Mouse (Mus musculus): Measurements from ENCODE around the gene Tgfbr3. TPM values are rescaled to one million over a fixed set of nuclear protein-coding genes. Genes with fewer than 3 reads are reported as not detected.
A peak's percentile ranks its signal among the peaks of the same experiment; 100 is the strongest.

The Tgfbr3 gene
- total RNA-seq, 2 experiments from 2014 or later = 17.1 to 18.3 TPM

DNA sequence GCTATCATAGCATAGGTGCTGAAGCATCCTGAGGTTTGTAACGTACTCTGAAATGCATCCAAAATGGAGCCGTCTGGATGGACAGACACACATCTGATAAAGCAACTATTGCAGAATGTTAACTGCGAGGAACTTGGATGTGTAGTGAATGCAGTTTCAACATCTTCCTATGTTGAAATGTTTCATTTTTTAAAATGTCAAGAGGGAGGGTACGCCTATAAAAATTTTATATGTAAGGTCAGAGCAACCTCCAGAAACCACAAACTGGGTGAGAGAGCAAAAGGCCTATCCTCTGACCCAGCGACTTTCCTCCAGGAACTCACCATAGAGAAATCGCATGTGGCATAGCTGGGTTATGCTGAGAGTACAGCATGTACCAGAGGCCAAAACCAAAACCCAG lies 70.1 kb downstream of the Tgfbr3 start:
- intact Hi-C loops (cut with DNase I) = no loop called here
- no peak for DNase-seq

DNA sequence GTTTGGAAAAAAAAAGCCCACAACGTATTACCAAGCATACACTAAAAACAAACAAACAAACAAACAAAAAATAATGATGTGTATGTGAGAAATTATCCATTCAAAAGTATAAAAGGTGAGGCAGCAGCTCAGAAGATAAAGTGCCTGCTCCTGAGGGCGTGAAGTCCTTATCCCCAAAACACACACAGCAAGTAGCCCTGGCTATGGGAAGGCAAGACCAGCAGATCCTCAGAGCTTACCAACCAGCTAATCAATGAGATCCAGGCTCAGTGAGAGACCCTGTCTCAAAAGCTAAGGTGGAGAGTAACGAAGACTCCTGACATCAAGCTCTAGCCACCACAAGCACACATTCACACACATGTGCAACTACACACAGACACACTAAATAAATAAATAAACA lies 70.8 kb downstream of the Tgfbr3 start:
- intact Hi-C loops (cut with DNase I) = no loop called here
- DNase-seq = no peak

DNA sequence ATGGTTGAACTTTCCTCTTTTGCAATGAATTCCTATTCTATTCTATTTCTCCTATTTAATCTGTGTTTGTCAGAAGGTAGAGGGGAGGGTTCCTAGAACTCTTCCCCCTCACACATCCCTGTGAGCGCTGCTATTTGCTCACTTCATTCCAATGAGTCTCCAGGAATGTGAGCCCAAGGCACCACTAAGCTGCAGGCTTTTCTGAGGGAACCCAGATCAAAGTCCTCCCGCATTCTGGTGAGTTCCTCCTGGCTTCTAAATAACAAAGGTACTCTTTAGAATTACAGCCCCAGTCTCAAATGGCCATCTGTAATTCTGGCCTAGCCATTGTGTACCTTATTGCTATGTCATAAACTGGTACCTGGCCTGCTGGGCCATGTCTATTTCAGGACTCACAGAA lies 72.3 kb downstream of the Tgfbr3 start:
- intact Hi-C loops (cut with DNase I) = no loop called here
- no peak for DNase-seq

DNA sequence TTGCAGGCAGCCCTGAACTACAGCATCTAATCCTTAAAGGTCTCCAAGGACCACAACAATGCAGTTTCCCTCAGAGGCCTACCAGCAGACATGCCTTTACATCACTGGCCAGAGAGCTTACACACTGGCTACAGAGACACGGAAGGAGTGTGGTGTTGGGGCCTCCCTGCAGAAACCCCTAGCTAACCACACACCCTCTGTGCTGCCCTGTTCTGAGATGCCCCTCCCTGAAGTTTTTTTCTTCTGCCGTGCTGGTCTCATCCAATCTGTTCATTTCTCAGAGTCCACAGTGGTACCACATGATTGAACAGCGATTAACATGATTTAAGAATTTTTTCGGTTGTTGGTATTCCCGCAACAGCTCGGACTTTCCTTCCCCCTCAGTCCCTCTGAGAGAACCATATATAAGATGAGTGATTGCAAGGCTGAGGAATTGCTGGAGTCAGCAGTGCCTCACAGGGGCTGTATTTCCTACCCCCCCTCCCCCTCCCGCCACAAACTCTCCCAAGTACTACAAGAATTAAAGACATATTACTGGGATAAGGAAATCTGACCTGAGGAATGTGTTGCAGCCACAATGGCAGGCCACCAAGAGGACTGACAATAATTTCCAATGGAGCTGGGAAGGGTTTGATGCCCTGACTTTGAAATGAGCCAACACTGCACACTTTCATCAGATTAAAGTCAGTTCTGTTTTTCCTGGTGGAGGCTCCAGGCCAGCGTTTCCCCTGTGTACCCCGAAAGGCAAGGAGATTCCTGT lies 75.9 kb downstream of the Tgfbr3 start:
- intact Hi-C loops (cut with DNase I) = no loop called here
- no peak for DNase-seq

DNA sequence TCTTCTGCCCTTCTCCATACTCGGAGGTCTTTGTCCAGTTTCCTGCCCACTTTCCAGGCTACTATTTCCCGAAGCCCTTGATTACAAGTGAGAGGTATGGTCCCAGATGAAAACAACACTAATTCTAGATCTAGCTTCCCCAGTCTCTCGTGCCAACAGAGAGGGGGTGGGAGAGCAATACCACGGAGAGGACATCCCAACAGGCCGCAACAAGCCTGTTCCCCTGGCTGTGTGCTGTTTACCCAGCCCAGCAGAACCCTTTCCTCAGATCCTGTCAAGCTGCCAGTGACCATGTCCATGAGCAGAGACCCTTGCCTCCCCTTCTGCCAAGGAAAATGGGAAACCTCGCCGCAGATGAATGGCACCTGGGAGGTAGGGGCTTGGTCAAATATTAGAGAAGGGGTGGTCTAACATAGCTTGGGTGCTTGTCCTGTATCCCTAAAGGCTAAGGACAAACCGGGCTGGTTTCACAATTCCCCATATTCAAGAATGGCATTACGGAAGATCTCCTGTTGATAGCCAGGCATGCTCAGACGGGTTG lies 77.5 kb downstream of the Tgfbr3 start:
- DNase-seq = no peak
- intact Hi-C loops (cut with DNase I) = no loop called here

DNA sequence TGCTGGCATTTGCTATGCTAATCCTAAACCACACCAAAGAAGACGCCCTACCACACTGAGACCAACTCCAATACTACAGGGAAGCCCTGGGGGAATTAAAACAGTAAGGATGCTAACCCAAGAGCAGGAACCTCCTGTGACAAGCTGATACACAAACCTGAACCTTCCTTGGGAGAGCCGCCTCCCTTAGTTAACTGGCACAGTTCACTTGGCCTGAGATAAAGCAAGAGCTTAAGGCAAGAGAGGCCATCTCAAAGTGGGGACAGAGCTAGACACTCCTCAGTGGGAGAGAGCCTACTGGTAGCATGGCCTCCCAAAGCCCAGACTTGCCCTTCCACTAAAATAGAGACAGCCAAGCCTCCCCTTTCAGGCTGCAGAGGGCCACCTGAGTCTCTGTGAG lies 79.4 kb downstream of the Tgfbr3 start:
- intact Hi-C loops (cut with DNase I) = no loop called here
- DNase-seq = no peak

DNA sequence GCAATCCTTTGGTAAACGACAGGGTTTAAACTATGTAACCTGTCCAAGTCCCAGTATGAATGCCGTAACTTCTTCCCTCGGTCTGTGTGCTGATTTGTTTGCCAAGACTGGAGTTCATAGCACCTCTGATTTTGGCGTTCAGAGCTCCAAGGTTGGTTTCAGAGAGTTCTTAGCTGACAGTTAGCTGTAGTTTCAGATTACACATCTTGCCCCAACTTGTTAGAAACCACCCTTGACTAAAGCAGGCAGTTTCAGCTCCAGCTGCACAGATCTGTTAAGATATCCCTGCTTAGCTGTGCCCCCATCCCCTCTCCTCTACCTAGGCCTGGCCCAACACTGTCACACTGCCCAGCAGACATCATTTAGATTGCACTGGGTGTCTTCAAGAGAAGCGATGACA lies 81.5 kb downstream of the Tgfbr3 start:
- intact Hi-C loops (cut with DNase I) = loop anchor here (10.0 kb wide), 1 partner anchor 203 kb away; no protein-coding TSS in a partner anchor

DNA sequence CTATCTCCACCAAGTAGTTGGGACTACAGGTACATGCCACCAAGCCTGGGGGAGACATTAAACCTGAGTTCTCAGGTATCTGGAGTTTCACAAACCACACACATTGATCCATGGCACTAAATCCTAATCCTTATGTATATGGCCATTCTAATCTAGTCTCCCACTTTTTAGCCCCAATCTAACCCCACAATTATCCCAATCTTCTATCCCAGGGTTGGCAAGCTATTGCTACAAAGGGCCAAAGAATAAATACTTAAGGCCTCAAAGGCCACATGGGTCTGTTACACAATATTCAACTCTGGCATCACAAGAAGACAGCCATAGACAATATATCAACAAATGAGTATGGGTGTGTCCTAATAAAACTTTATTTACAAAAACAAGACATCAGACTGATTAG lies 85.1 kb downstream of the Tgfbr3 start:
- intact Hi-C loops (cut with DNase I) = loop anchor here (10.0 kb wide), 1 partner anchor 200 kb away; no protein-coding TSS in a partner anchor
- DNase-seq = no peak

More for the DNA sequence above, 81.5 kb downstream of the Tgfbr3 start:
- no peak for DNase-seq

DNA sequence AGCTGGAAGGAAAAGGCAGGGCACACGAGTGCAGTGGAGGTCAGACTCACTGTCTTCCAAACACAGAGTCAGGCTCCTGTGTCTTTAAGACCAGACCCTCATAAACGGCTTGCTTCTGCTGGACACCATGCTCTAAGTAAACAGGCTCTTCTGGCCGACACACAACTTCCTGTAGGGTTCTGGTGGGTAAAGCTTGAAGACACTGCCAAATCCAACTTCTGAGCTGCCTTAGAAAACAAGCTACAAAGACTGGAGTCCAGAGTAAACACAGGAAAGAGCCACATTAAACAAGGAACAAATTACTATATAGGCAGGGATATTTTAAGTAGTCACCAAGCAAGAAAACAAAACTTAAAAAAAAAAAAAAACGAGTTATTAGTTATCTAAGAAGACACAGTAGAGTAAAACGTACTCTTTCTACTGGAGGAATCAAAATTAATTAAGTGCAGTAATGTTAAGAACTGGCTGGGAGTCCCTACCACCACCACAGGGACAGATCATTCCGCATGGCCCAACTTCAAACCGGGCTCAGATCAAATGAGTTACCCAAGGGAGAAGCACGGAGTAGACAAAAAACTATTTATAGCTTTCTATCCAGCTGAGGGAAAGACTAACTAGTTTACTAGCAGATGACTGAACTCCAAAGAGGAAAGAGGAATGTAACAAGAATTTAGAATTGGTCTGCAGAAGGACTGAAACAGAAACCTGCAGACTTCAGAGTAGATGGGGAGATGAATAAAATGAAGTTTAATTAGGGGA lies 86.4 kb downstream of the Tgfbr3 start:
- intact Hi-C loops (cut with DNase I) = loop anchor here (10.0 kb wide), 1 partner anchor 198 kb away; no protein-coding TSS in a partner anchor
- DNase-seq = no peak

DNA sequence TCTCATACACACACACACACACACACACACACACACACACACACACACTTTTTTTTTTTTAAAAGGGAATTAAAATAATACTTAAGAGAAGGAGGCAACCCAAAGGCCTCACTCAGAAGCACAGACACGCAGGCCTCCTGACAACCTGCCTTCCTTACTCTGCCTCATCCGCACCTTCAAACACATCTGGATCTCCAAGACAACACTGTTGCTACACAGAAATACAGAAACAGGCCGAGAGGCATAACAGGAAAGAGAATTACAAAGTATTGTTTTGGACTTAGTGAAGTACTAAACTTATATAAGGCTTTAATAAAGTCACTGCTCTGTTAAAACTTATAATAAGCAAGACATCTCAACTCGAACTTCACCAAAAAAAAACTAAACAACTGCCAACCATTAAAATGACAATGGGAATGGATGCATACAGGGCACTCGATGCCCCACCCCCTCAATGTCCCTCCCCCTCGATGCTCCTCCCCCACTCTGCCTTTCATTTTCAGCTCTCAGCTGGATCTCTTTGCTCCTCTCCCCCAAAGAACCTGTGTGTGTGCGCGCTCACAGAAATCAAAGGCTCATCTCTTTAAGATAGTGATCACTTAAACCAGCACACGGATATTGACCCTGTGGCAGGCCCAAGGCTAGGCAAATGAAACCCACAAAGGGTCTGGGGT lies 87.8 kb downstream of the Tgfbr3 start:
- intact Hi-C loops (cut with DNase I) = loop anchor here (10.0 kb wide), 1 partner anchor 197 kb away; no protein-coding TSS in a partner anchor

DNA sequence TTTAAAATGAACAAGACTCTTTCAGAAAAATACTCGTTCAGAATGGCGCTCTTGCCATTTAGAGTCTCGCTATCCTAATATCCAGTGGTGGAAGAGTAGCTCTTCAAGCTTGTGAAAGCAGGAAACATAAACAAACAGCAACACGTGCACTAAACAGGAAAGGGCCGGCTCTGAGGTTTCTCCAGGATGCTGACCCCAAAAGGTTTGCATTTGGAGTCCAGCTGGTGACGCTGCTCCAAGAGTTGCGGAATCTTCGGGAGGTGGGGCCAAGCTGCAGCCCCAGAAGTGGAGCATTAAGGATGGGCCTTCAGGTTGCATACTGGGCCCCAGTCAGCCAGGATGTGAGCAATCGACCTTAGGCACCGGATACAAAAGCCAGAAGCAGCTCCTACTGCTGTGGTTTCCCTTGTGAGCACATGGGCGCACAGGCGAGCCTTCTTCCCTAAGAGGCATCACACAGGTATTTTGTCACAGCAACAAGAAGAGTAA lies 88.5 kb downstream of the Tgfbr3 start:
- intact Hi-C loops (cut with DNase I) = loop anchor here (10.0 kb wide), 1 partner anchor 196 kb away; no protein-coding TSS in a partner anchor
- peak in 1 of 2 experiments; percentile 37 for DNase-seq

More for the DNA sequence above, 87.8 kb downstream of the Tgfbr3 start:
- DNase-seq = no peak

DNA sequence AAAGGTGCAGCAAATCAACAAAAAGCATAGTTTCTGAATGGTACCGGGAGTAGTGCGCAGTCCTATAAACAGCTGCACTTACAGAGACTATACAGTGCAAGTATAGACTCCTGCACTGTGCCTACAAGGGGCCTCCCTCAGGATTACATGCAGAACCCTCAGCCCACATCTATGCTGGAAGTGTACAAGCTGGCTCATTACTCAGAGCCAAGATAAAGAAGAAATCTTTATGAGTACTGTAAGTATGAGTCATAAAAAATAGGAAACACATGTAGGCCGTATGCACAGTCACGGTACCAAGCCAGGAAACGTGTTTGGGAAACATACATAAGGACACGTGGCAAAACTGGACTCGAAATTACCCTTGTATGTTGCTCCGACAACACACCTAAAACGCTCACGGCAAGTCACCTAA lies 89.2 kb downstream of the Tgfbr3 start:
- intact Hi-C loops (cut with DNase I) = loop anchor here (10.0 kb wide), 1 partner anchor 195 kb away; no protein-coding TSS in a partner anchor
- DNase-seq = no peak

DNA sequence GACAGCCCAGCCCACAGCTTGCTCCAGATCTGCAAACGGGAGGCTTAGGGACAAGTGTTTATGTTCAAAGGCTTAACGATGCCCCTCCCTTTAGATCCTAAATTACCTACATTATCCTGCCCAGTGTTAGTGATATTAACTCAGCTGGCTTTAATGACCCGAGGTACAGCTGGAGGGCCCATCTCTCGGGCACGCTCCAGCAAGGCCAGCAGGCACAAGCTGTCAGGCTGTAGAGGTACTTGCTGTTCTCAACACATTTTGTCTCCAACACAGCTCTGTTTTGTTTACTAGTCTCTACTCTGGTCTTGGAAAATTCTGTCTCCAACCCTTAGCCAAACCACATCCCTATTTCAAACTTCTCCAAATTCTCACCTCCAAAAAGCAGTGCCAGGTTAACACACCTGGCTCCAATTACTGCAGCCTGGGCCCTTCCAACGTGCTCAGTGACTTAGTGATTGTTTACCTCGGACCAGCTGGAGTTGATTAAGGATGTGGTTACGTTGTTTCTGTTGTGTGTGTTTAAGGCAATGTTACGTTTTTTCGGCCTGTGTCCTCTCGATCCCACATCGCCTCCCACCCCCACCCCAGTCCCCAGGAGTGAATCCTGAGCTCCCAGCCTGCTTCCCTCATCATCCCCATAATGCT lies 93.6 kb downstream of the Tgfbr3 start:
- no peak for DNase-seq
- intact Hi-C loops (cut with DNase I) = no loop called here

DNA sequence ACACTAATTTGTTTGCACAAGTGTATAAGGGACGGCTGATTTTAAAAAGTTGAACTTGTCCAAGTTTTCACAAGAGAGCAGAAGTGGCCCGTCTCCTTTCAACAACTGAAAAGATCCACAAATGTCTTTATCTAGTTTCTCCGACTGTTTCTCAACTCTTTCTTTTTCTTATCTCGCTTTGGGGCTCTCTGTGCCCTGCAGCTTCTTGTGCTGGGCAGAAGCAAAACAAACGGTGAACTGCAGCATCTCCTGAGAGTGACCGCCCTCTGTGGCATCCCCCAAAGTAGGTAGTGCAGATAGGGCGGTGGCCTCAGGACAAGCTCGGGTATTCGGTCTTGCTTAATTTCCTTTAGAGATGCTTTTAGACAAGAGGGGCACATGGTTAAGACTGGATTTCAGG lies 96.3 kb downstream of the Tgfbr3 start:
- no peak for DNase-seq
- intact Hi-C loops (cut with DNase I) = no loop called here

DNA sequence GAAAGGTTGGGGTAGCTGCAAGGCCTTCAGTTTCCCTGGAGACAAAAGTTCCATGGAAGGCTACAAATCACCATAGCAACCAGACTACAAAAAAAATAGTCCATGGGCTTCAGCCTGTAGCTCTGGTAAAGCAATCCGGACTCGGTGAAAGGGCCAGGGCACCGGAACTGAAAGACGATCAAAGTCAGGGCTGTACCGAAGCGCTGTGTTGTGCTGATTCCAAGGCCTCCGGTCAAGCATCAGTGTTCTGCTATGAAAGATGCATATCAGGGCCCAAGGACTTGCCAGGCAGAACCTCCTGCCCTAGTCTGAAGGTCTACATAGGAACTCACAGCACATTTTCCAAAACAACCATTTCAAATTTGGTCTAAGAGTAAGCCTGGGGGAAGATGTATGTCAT lies 97.1 kb downstream of the Tgfbr3 start:
- no peak for DNase-seq
- intact Hi-C loops (cut with DNase I) = no loop called here

DNA sequence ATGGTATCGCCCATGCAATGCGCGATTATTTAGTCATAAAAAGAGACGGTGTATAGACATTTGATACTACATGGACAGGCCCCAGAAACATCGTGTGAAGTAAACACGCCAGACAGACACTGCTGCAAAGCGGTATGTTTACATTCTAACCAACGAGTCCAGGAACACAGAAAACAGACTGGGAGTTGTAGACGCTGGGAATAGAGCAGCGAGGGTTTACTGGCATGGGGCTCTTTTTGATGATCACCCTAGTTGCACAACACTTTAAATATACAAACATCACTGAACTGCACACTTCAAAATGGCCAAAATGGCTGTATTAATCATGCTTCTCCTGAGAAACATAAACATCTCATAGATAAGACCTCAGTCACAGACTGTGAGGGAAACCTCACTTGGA lies 100.9 kb downstream of the Tgfbr3 start:
- intact Hi-C loops (cut with DNase I) = no loop called here

DNA sequence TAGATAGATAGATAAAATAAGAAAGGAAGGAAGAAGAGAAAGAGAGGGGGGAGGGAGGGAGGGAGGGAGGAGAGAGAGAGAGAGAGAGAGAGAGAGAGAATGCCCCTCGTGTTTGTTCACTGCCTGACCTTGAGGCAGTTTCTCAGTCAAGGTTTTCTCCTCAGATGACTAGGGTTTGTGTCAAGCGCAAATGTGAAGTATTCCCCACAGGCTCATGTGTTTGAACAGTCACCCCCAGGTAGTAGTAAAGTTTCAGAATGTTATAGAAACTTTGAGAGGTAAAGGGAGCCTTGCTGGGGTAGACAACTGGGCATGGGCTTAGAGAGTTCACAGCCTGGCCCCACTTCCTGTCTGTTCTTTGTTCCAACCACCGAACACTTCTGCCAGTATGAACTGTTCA lies 103.2 kb downstream of the Tgfbr3 start:
- DNase-seq = no peak
- intact Hi-C loops (cut with DNase I) = no loop called here

More for the DNA sequence above, 100.9 kb downstream of the Tgfbr3 start:
- no peak for DNase-seq

DNA sequence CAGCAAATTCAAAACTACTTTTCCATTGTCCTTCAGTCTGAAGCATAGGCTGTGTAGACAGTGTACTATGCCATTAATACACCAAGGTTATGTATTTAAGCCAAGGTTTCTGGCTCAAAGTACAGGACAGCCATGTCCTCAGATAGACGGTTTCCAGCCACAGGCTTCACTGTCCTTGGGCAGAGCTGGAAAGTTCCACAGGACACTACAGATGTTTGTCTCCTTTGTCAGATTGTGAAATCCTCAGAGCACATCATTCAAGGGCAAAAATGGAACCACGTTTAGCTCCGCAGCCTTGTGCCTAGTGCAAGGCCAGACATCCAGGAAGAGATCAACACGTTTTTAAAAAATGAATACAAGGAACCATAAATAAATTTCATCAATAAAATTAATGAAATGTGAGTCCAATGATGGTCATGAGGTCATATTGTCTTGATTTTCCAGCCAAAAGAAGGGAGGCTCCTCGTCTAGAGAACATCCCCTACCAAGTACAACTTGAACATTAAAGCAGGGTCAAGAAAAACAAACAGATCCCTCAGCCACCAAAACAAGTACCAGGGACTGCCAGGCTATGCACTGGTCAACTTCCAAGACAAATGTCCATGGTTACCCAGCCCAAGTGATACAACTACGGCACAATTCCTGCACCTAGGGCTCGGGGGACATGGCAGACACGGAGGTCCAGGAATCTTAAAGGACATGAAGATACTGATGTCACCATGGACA lies 105.1 kb downstream of the Tgfbr3 start:
- no peak for DNase-seq
- intact Hi-C loops (cut with DNase I) = no loop called here

DNA sequence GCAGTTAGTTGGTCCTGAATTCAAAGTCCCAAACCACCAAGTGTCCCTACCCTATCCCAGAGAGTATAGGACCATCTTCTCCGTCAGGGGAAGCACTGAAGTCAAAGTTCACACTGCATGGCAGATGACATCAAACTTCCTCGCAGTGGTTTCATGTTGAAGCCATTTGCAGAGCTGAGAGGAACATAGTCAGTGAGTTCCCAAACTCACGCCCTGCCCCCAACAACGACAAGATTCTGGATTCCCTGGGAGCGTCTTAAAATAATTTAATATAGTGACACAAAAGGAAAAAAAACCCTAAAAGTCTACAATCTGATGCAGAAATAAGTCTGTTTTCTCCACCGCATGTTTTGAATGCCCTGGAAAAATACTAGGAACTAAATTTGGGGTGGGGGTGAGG lies 105.9 kb downstream of the Tgfbr3 start:
- intact Hi-C loops (cut with DNase I) = no loop called here
- no peak for DNase-seq
